Mouse (Mus musculus): ENCODE measurements at regions not wholly inside any gene's neighbourhood (a gene's known extent, or its start where the extent isn't known, plus 50 kb on each side); places are given as distances from the start of the nearest gene placed in this dataset.
A peak's percentile ranks its signal among the peaks of the same experiment; 100 is the strongest.

GRCm38 (mm10) chr4:31861172-31861571 lies 102.7 kb upstream of the Map3k7 start:
- H3K4me3 ChIP-seq (ENCODE audit: control insufficient read depth in 1 of 2, insufficient read depth in 1 of 2, low read depth in 2 of 2, low read length in 2 of 2), result no peak overlapping the region
- H3K27ac ChIP-seq (ENCODE audit: control insufficient read depth, low read depth, low read length), result no peak overlapping the region
- H3K4me1 ChIP-seq (ENCODE audit: control insufficient read depth in 1 of 2, insufficient read depth in 2 of 2, low read length in 2 of 2), result peaks cover 0 to 5% of the 10 kb centered on the region in 2 experiments; a peak in 1 of 4 replicates
- H3K9ac ChIP-seq (ENCODE audit: control insufficient read depth, low read depth, low read length, poor library complexity, severe bottlenecking), result no peak overlapping the region
- no peaks in the 10 kb centered on the region for H3K9me3 ChIP-seq (replicated peaks; ENCODE audit: insufficient read depth, low read length)
- DNase-seq (ENCODE audit: low read depth, low spot score), result peak; percentile 11
- H3K27me3 ChIP-seq (ENCODE audit: control insufficient read depth in 1 of 2, insufficient read depth in 2 of 2, low read length in 2 of 2), result no peaks in the 10 kb centered on the region
- H3K36me3 ChIP-seq (ENCODE audit: control insufficient read depth in 1 of 2, insufficient read depth in 2 of 2, low read length in 2 of 2), result peaks cover 0 to 4% of the 10 kb centered on the region in 2 experiments; a peak in 2 of 4 replicates
- no peak for TF ChIP-seq TCF12 (IDR thresholded peaks at IDR 0.05; ENCODE audit: low read depth, low read length)
- TF ChIP-seq NRF1 (IDR thresholded peaks at IDR 0.05; ENCODE audit: insufficient read depth, low read depth, low read length, poor library complexity, severe bottlenecking), result no peak
- H3K79me2 ChIP-seq (ENCODE audit: control insufficient read depth, insufficient read depth, low read length, poor library complexity), result no peaks in the 10 kb centered on the region

GRCm38 (mm10) chr4:31872985-31873983 lies 90.6 kb upstream of the Map3k7 start:
- TF ChIP-seq GABPA (IDR thresholded peaks at IDR 0.05; ENCODE audit: low read depth, low read length) (no peak), NRF1 (IDR thresholded peaks at IDR 0.05; ENCODE audit: insufficient read depth, low read depth, low read length, poor library complexity, severe bottlenecking) (no peak), GATA1 (IDR thresholded peaks at IDR 0.05; ENCODE audit: low read depth, low read length) (no peak), ELF1 (IDR thresholded peaks at IDR 0.05; ENCODE audit: low read depth, low read length) (no peak), POLR2AphosphoS5 (IDR thresholded peaks at IDR 0.05; ENCODE audit: borderline replicate concordance, low read depth, low read length) (no peak), ZNF384 (IDR thresholded peaks at IDR 0.05; ENCODE audit: low read depth, low read length) (no peak), POLR2AphosphoS2 (IDR thresholded peaks at IDR 0.05; ENCODE audit: low read length) (no peak), UBTF (IDR thresholded peaks at IDR 0.05; ENCODE audit: borderline replicate concordance, insufficient read depth, low read depth, low read length) (no peak), JUND (IDR thresholded peaks at IDR 0.05; ENCODE audit: low read depth, low read length) (no peak), SMC3 (IDR thresholded peaks at IDR 0.05; ENCODE audit: low read depth, low read length) (no peak), MAFK (IDR thresholded peaks at IDR 0.05; ENCODE audit: borderline replicate concordance, low read depth, low read length) (no peak), ZMIZ1 (IDR thresholded peaks at IDR 0.05; ENCODE audit: low read depth, low read length) (no peak)
- no peak overlapping the region for H3K27ac ChIP-seq (ENCODE audit: control insufficient read depth, low read depth, low read length)
- H3K4me3 ChIP-seq (ENCODE audit: control insufficient read depth in 1 of 2, insufficient read depth in 1 of 2, low read depth in 2 of 2, low read length in 2 of 2), result no peak overlapping the region
- no peaks in the 10 kb centered on the region for H3K27me3 ChIP-seq (ENCODE audit: control insufficient read depth in 1 of 2, insufficient read depth in 2 of 2, low read length in 2 of 2)
- no peaks in the 10 kb centered on the region for H3K9me3 ChIP-seq (replicated peaks; ENCODE audit: insufficient read depth, low read length)
- H3K79me2 ChIP-seq (ENCODE audit: control insufficient read depth, insufficient read depth, low read length, poor library complexity), result no peaks in the 10 kb centered on the region
- no peaks in the 10 kb centered on the region; a peak in 1 of 4 replicates for H3K36me3 ChIP-seq (ENCODE audit: control insufficient read depth in 1 of 2, insufficient read depth in 2 of 2, low read length in 2 of 2)
- no peak for DNase-seq (ENCODE audit: low read depth, low spot score)
- no peak overlapping the region for H3K9ac ChIP-seq (ENCODE audit: control insufficient read depth, low read depth, low read length, poor library complexity, severe bottlenecking)
- peaks cover 0 to 6% of the 10 kb centered on the region in 2 experiments; a peak in 2 of 4 replicates for H3K4me1 ChIP-seq (ENCODE audit: control insufficient read depth in 1 of 2, insufficient read depth in 2 of 2, low read length in 2 of 2)

Data from MEL (cell line).